Mouse (Mus musculus) CH12.LX (cell line): ENCODE results near the gene Cox15.

Experiments used
- CTCF ChIP-seq, 2 experiments: IDR thresholded peaks in 1 of 2; conservative IDR thresholded peaks in 1 of 2; 2 replicates each; pipeline ENCODE4 v1.5.1; 2011 to 2012; ENCODE audit warnings: low read depth in 2 of 2, low read length in 2 of 2, improper control_type of control experiment in 1 of 2, inconsistent platforms in 1 of 2, mild to moderate bottlenecking in 1 of 2, moderate library complexity in 1 of 2
- ETS1 ChIP-seq: conservative IDR thresholded peaks from 2 replicates; pipeline ENCODE4 v1.6.1; 2012; ENCODE audit warnings: low read depth, mild to moderate bottlenecking, inconsistent platforms, low read length, improper control_type of control experiment, moderate library complexity

GRCm38 (mm10) chr19:43731157-43731556, 21.6 kb downstream of the Cox15 start:
- TF ChIP-seq ETS1: no peak
- no peak for TF ChIP-seq CTCF (conservative IDR thresholded peaks at IDR 0.05 in 1 of 2, IDR thresholded peaks at IDR 0.05 in 1 of 2; ENCODE audit: low read depth in 2 of 2, low read length in 2 of 2)
